Mouse (Mus musculus) heart, adult 8-10 months (tissue): ENCODE data around the gene Gm3543. TPM values are rescaled to one million over a fixed set of nuclear protein-coding genes. Genes with fewer than 3 reads are reported as not detected.
"Not testable (repeated sequence)": the region's sequence is repeated elsewhere in the genome, so short reads cannot be mapped to it uniquely, and the experiment has no call there.

ENCODE experiments used
- DNase-seq: peaks from one replicate; pipeline ENCODE4 v3.0.0; 2022; ENCODE audit warnings: low spot score
- total RNA-seq, 4 experiments: library from RNA; stranded (reverse); gene quantifications; 2 replicates each; pipeline ENCODE4 v1.2.4; 2022

Gm3543 gene
- total RNA-seq: not detected

- DNase-seq: not testable (repeated sequence)
Measured at GRCm38 (mm10) chr14:41983225-41983624, at the start of gene Gm3543. TSS of gene Gm3543 (minus strand) at chr14:41983325.

- DNase-seq: not testable (repeated sequence)
Measured at GRCm38 (mm10) chr14:41968596-41968995, 14.5 kb downstream of the Gm3543 start.

- DNase-seq: not testable (repeated sequence)
Measured at GRCm38 (mm10) chr14:41967827-41968226, 15.3 kb downstream of the Gm3543 start, which contains the start of gene Gm6401. TSS of gene Gm6401 (minus strand) at chr14:41967927.

DNA sequence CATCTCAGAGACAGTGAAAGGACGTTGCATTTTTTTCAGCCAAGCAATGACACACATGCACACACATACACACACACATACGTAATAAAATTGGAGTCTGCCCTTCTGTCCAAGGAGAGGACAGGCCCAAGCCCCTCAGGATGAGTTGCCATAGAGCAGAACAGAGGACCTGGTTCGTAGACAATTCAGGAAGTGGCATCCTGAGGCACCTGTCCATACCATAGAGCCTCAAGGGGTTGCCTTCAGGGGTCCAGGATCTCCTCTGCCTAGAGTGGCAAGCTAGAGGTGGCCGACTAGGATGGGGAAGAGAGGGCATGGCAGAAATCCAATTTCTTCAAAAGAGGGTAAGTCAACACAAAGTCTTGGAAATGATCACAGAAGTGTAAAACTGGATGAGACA lies 19.0 kb downstream of the Gm3543 start:
- not testable (repeated sequence) for DNase-seq

GRCm38 (mm10) chr14:41943695-41944094 lies 39.4 kb downstream of the Gm3543 start, which contains the start of gene 1700024B05Rik:
TSS of gene 1700024B05Rik (plus strand) at chr14:41943995.
- not testable (repeated sequence) for DNase-seq

Other genes starting within 250 kb of the Gm3543 start
- not detected for gene Gm7929, start 232.7 kb downstream of the Gm3543 start, total RNA-seq
- gene Gm47189, start 210.9 kb downstream of the Gm3543 start, total RNA-seq: not detected
- not detected for gene Gm7980, start 76.0 kb downstream of the Gm3543 start, total RNA-seq
- gene 1700049E17Rik1, start 58.4 kb downstream of the Gm3543 start, total RNA-seq: not detected
- gene 1700024B05Rik, start 39.3 kb downstream of the Gm3543 start, total RNA-seq: not detected
- not detected for gene Gm6401, start 15.4 kb downstream of the Gm3543 start, total RNA-seq
- not detected for gene Gm7951, start 134.0 kb upstream of the Gm3543 start, total RNA-seq
- gene Gm17027, start 179.3 kb upstream of the Gm3543 start, total RNA-seq: not detected
- gene Gm3573, start 207.5 kb upstream of the Gm3543 start, total RNA-seq: not detected